Mouse (Mus musculus) liver, embryonic 14.5 days (tissue): ENCODE data around the gene Slc6a11. TPM values are rescaled to one million over a fixed set of nuclear protein-coding genes. Genes with fewer than 3 reads are reported as not detected.

Source experiments
- ATAC-seq: fragments of 200-750 bp; cut with Nextera tagmentation; 2 replicates; pipeline ENCODE4 v1.8.0; 2017; ENCODE audit warnings: moderate number of reproducible peaks, mild to moderate bottlenecking, moderate library complexity; ENCODE audit not compliant: insufficient read depth
- DNase-seq, 3 experiments: peaks; one replicate each; pipeline ENCODE4 v3.0.0-alpha.2; 2012 to 2013; ENCODE audit warnings: low read depth in 3 of 3, low spot score in 3 of 3
- H3K27ac ChIP-seq: fragments of 300-500 bp; sonication (generic); 2 replicates; pipeline ENCODE4 v1.5.1; 2014; ENCODE audit warnings: moderate library complexity, mild to moderate bottlenecking, control low read depth, inconsistent platforms
- H3K27me3 ChIP-seq: fragments of 300-500 bp; sonication (generic); 2 replicates; pipeline ENCODE4 v1.6.1; 2014; ENCODE audit warnings: mild to moderate bottlenecking, low read length, moderate library complexity; ENCODE audit not compliant: control insufficient read depth, insufficient read depth
- H3K36me3 ChIP-seq: fragments of 300-500 bp; sonication (generic); replicated peaks from 2 replicates; pipeline ENCODE4 v1.6.1; 2014; ENCODE audit warnings: low read depth; ENCODE audit not compliant: control insufficient read depth, insufficient read depth
- H3K4me1 ChIP-seq, 2 experiments: fragments of 200-500 bp in 1 of 2; fragments of 300-500 bp in 1 of 2; sonication (generic) in 1 of 2; replicated peaks; 2 replicates each; pipeline ENCODE4 v1.6.1; 2012 to 2014; ENCODE audit warnings: antibody characterized with exemption in 1 of 2, inconsistent platforms in 1 of 2, low read length in 1 of 2; ENCODE audit not compliant: control insufficient read depth in 2 of 2, insufficient read depth in 2 of 2
- H3K4me2 ChIP-seq: fragments of 300-500 bp; sonication (generic); 2 replicates; pipeline ENCODE4 v1.6.1; 2014; ENCODE audit warnings: low read depth, mild to moderate bottlenecking, control low read depth, moderate library complexity
- H3K4me3 ChIP-seq, 2 experiments: fragments of 200-500 bp in 1 of 2; fragments of 300-500 bp in 1 of 2; sonication (generic) in 1 of 2; 2 replicates each; pipeline ENCODE4 v1.5.1; 2012 to 2014; ENCODE audit warnings: low read depth in 2 of 2, low read length in 2 of 2, mild to moderate bottlenecking in 2 of 2, control low read depth in 1 of 2, inconsistent platforms in 1 of 2, moderate library complexity in 1 of 2; ENCODE audit not compliant: insufficient read depth in 1 of 2
- H3K9ac ChIP-seq: fragments of 300-500 bp; sonication (generic); replicated peaks from 2 replicates; pipeline ENCODE4 v1.6.1; 2014; ENCODE audit warnings: mild to moderate bottlenecking, control low read depth, moderate library complexity
- H3K9me3 ChIP-seq: fragments of 300-500 bp; sonication (generic); 2 replicates; pipeline ENCODE4 v1.6.1; 2016; ENCODE audit warnings: low read length, mixed read lengths; ENCODE audit not compliant: control insufficient read depth
- CTCF ChIP-seq: IDR thresholded peaks from 2 replicates; pipeline ENCODE4 v1.5.1; 2016; ENCODE audit warnings: antibody characterized with exemption, low read depth, control low read depth
- EP300 ChIP-seq: IDR thresholded peaks from 2 replicates; pipeline ENCODE4 v1.6.1; 2016; ENCODE audit warnings: antibody characterized with exemption, low read depth
- WGBS: fragments of 180-500 bp; shearing (Covaris S2); extraction: QIAGEN DNeasy Blood & Tissue Kit; methylation state at CpG from one replicate; pipeline ENCODE4 v1.1.7; 2014; ENCODE audit not compliant: insufficient replicate concordance; 5-methylcytosine and 5-hydroxymethylcytosine counted together
- polyA plus RNA-seq, 2 experiments: library from polyadenylated mRNA; depleted of rRNA in 1 of 2; stranded (reverse) in 1 of 2; unstranded in 1 of 2; fragments of >200 nt; fragmentation: Nextera tagmentation in 1 of 2; extraction: Ambion mirVana in 1 of 2; gene quantifications; 2 replicates each; pipeline versions ENCODE4 v1.2.1 to v1.2.3; 2012 to 2014

The Slc6a11 gene
- polyA plus RNA-seq, 2 experiments = 0.01 TPM; not detected in 1

- ATAC-seq (no peak), DNase-seq (no peak)
- Histone ChIP-seq H3K4me2 (no peak overlapping the region), H3K36me3 (no peaks in the 10 kb centered on the region), H3K9me3 (no peaks in the 10 kb centered on the region), H3K4me1 (no peaks in the 10 kb centered on the region), H3K27me3 (no peaks in the 10 kb centered on the region), H3K4me3 (no peak overlapping the region), H3K9ac (no peak overlapping the region), H3K27ac (no peak overlapping the region)
- TF ChIP-seq CTCF = no peak
- TF ChIP-seq EP300 = no peak
- 64% methylated on average over 8 of the region's 8 CpGs for WGBS
These were observed 7.9 kb downstream of the Slc6a11 start for GRCm38 (mm10) chr6:114138970-114139369.

- no peak overlapping the region for H3K27ac ChIP-seq
- no peaks in the 10 kb centered on the region for H3K27me3 ChIP-seq
- WGBS = 38% methylated on average over 3 of the region's 3 CpGs
- no peak overlapping the region for H3K9ac ChIP-seq
- no peak overlapping the region for H3K4me2 ChIP-seq
- no peak overlapping the region for H3K4me3 ChIP-seq
- H3K36me3 ChIP-seq = no peaks in the 10 kb centered on the region
- H3K9me3 ChIP-seq = no peaks in the 10 kb centered on the region
- DNase-seq (no peak), ATAC-seq (no peak)
- TF ChIP-seq CTCF = no peak
- TF ChIP-seq EP300 = no peak
- H3K4me1 ChIP-seq = peaks cover 0 to 3% of the 10 kb centered on the region in 2 experiments; a peak in 1 of 4 replicates
These were observed 10.4 kb downstream of the Slc6a11 start for GRCm38 (mm10) chr6:114141481-114141880.

DNA sequence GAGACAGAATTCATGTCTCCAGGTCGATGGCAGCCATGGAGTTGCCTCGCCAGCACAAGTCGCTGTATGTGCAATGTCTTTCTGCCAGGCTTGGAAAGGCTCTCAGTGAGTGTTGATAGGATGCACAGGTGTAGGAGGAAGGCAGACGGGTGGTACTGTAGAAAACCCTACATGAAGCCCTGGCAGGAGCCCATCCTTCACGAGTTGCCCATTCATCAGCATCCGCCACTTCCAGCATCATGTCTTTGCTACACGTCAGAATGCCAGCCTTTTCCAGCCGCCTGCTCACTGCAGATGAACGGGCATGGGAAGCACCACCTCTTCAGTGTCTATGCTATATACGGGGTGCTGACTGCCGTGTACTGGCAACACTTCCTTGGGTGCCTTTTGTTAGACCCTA lies 11.4 kb downstream of the Slc6a11 start:
- H3K4me1 ChIP-seq = peaks cover 0 to 4% of the 10 kb centered on the region in 2 experiments; a peak in 1 of 4 replicates
- H3K36me3 ChIP-seq = no peaks in the 10 kb centered on the region
- 61% methylated on average over 11 of the region's 11 CpGs for WGBS
- DNase-seq (no peak), ATAC-seq (no peak)
- no peaks in the 10 kb centered on the region for H3K9me3 ChIP-seq
- no peak overlapping the region for H3K4me3 ChIP-seq
- H3K4me2 ChIP-seq = no peak overlapping the region
- TF ChIP-seq EP300 = no peak
- no peak for TF ChIP-seq CTCF
- no peak overlapping the region for H3K9ac ChIP-seq
- H3K27ac ChIP-seq = no peak overlapping the region
- no peaks in the 10 kb centered on the region for H3K27me3 ChIP-seq

- Histone ChIP-seq H3K4me2 (no peak overlapping the region), H3K9ac (no peak overlapping the region), H3K27me3 (no peaks in the 10 kb centered on the region), H3K4me3 (no peak overlapping the region), H3K4me1 (peaks cover 0 to 4% of the 10 kb centered on the region in 2 experiments; a peak in 1 of 4 replicates), H3K9me3 (no peaks in the 10 kb centered on the region), H3K27ac (no peak overlapping the region), H3K36me3 (no peaks in the 10 kb centered on the region)
- no peak for DNase-seq
- 35% methylated on average over 2 of the region's 2 CpGs for WGBS
- TF ChIP-seq CTCF = no peak
- no peak for TF ChIP-seq EP300
- no peak for ATAC-seq
These were observed 12.5 kb downstream of the Slc6a11 start for GRCm38 (mm10) chr6:114143544-114143943.

DNA sequence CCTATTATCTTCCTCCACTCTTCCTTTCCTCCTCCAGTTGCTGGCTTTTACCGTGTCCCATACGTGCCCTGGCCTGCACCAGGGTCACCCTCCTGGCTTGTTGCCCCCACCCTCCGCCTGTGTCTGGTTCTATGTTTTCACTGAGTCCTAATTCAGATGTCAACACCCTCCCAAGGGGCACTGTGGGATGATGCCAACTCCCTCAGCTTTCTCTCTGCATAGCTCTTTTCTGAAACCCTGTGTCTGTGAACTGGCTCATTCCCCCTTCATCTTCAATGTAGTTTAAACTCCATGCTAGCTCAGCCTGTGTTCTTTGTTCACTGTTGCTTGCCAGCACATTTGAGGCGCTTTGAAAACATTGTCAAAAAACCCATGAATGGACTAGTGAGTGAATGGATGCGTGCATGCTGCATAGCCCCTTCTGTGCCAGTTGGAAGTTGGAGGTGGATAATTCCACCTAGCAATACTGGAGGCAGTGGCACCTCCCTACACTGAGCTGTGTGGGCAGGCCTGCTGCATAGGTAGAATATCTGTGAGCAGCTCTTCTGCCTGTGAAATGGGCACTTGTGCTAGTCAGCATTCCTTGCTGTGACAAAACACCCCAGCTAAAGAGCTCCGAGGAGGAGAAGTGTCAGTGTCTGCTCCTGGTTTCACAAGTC lies 13.5 kb downstream of the Slc6a11 start:
- Histone ChIP-seq H3K4me1 (peaks cover 0 to 4% of the 10 kb centered on the region in 2 experiments; a peak in 1 of 4 replicates), H3K27me3 (no peaks in the 10 kb centered on the region), H3K27ac (no peak overlapping the region), H3K4me2 (no peak overlapping the region), H3K36me3 (no peaks in the 10 kb centered on the region), H3K9ac (no peak overlapping the region), H3K4me3 (no peak overlapping the region), H3K9me3 (no peaks in the 10 kb centered on the region)
- DNase-seq (no peak), ATAC-seq (no peak)
- no peak for TF ChIP-seq EP300
- TF ChIP-seq CTCF = no peak
- WGBS = 55% methylated on average over 6 of the region's 6 CpGs
